ENCODE assay signal across 8 mouse cellular contexts in genomic region chr8:104630111-104630479, GRCm38 (mm10). TPM values are rescaled to one million over a fixed set of nuclear protein-coding genes. Genes with fewer than 3 reads are reported as not detected.
A peak's percentile ranks its signal among the peaks of the same experiment; 100 is the strongest.
DNase-seq lines count a peak whose midpoint lies in the region; ATAC-seq and TF ChIP-seq lines count a peak whose summit lies in the region.
"Had no signal": no experiment of that assay in that cellular context is flagged by ENCODE, and none has a peak within 500 bp of the region (broad histone marks: within the 10 kb centered on the region; RNA-seq: fewer than 3 reads in every experiment).

No protein-coding gene starts in this region.

- 25% methylated on average over 8 of the region's 8 CpGs for WGBS in lung, embryonic 16.5 days
- 40% methylated on average over 8 of the region's 8 CpGs for WGBS in forebrain, embryonic 13.5 days
- 42% methylated on average over 8 of the region's 8 CpGs for WGBS in limb, embryonic 12.5 days
- 29% methylated on average over 8 of the region's 8 CpGs for WGBS in small intestine, adult 2 months

- H3K9me3 ChIP-seq in lung, embryonic 16.5 days (ENCODE audit: control insufficient read depth, low read length) = no peaks in the 10 kb centered on the region
- no peaks in the 10 kb centered on the region for H3K9me3 ChIP-seq in forebrain, embryonic 13.5 days (replicated peaks)
- no peaks in the 10 kb centered on the region for H3K9me3 ChIP-seq in limb, embryonic 12.5 days

- H3K4me1 ChIP-seq in lung, embryonic 16.5 days (replicated peaks; ENCODE audit: control insufficient read depth, insufficient read depth, low read length) = peaks cover 12% of the 10 kb centered on the region
- peaks cover 7% of the 10 kb centered on the region for H3K4me1 ChIP-seq in forebrain, embryonic 13.5 days
- H3K4me1 ChIP-seq in limb, embryonic 12.5 days (replicated peaks) = peaks cover 29% of the 10 kb centered on the region
- H3K4me1 ChIP-seq in small intestine, adult 2 months (ENCODE audit: control insufficient read depth, insufficient read depth, insufficient read length, low read length) = no peaks in the 10 kb centered on the region; the same call in 1 of the 2 replicates

- H3K4me3 ChIP-seq in lung, embryonic 16.5 days (ENCODE audit: low read length) = peak overlapping the region; percentile 48
- H3K4me3 ChIP-seq in forebrain, embryonic 13.5 days = peak overlapping the region; percentile 37
- peak overlapping the region; percentile 45 for H3K4me3 ChIP-seq in limb, embryonic 12.5 days (replicated peaks)
- peak overlapping the region; percentile 70; the same call in 1 of the 2 replicates for H3K4me3 ChIP-seq in small intestine, adult 2 months (ENCODE audit: low read depth, low read length)

- no peak for ATAC-seq in lung, embryonic 16.5 days (ENCODE audit: low read depth)
- no peak for ATAC-seq in forebrain, embryonic 13.5 days
- no peak for ATAC-seq in limb, embryonic 12.5 days (ENCODE audit: insufficient number of reproducible peaks, insufficient read depth, low FRiP score, low TSS enrichment, low read depth)

- no peak for TF ChIP-seq CTCF in small intestine, adult 2 months (IDR thresholded peaks at IDR 0.05; ENCODE audit: extremely low read depth, insufficient read length, insufficient replicate concordance, low read depth, low read length)

- H3K27me3 ChIP-seq in lung, embryonic 16.5 days (ENCODE audit: control insufficient read depth, insufficient read depth, low read depth, low read length) = no peaks in the 10 kb centered on the region; the same call in 1 of the 2 replicates
- H3K27me3 ChIP-seq in forebrain, embryonic 13.5 days = peaks cover 22% of the 10 kb centered on the region
- H3K27me3 ChIP-seq in limb, embryonic 12.5 days = peaks cover 27% of the 10 kb centered on the region
- H3K27me3 ChIP-seq in small intestine, adult 2 months (ENCODE audit: control insufficient read depth, insufficient read depth, low read length) = peaks cover 14% of the 10 kb centered on the region

- DNase-seq in lung, adult 18-20 months = no peak
- no peak for DNase-seq in layer of hippocampus, adult 9-11 months
- no peak for DNase-seq in B cell, adult 2 months
- DNase-seq: right cerebral cortex, postnatal 14 days had no signal

- peak overlapping the region; percentile 57 for H3K4me2 ChIP-seq in lung, embryonic 16.5 days (ENCODE audit: low read depth, low read length)
- H3K4me2 ChIP-seq in forebrain, embryonic 13.5 days = peak overlapping the region; percentile 61
- peak overlapping the region; percentile 76 for H3K4me2 ChIP-seq in limb, embryonic 12.5 days

- no peak for TF ChIP-seq POLR2A in small intestine, adult 2 months (IDR thresholded peaks at IDR 0.05; ENCODE audit: low read depth, low read length)

- H3K36me3 ChIP-seq in lung, embryonic 16.5 days (ENCODE audit: control insufficient read depth, insufficient read depth, low read length) = no peaks in the 10 kb centered on the region
- peaks cover 11% of the 10 kb centered on the region; the same call in 1 of the 2 replicates for H3K36me3 ChIP-seq in forebrain, embryonic 13.5 days (ENCODE audit: poor library complexity, severe bottlenecking)
- peaks cover 5% of the 10 kb centered on the region for H3K36me3 ChIP-seq in limb, embryonic 12.5 days
- no peaks in the 10 kb centered on the region for H3K36me3 ChIP-seq in small intestine, adult 2 months (ENCODE audit: control insufficient read depth, insufficient read depth, low read length)

- H3K9ac ChIP-seq in lung, embryonic 16.5 days (ENCODE audit: low read length) = peak overlapping the region; percentile 52
- H3K9ac ChIP-seq in forebrain, embryonic 13.5 days = no peak overlapping the region
- no peak overlapping the region for H3K9ac ChIP-seq in limb, embryonic 12.5 days (replicated peaks)

- no peak overlapping the region for H3K27ac ChIP-seq in lung, embryonic 16.5 days (ENCODE audit: low read length)
- H3K27ac ChIP-seq in forebrain, embryonic 13.5 days = no peak overlapping the region
- no peak overlapping the region for H3K27ac ChIP-seq in limb, embryonic 12.5 days
- no peak overlapping the region for H3K27ac ChIP-seq in small intestine, adult 2 months (ENCODE audit: insufficient read depth, low read depth, low read length)

RNA-seq across cellular contexts. Expression of gene Rrad, which starts 1.0 kb away (rescaled TPM):
- 21.7 and 22.2 TPM in 2 replicates for polyA plus RNA-seq in lung, embryonic 16.5 days (2015; fragmentation: Nextera tagmentation; extraction: Ambion mirVana)
- polyA plus RNA-seq in forebrain, embryonic 13.5 days (2015; fragmentation: Nextera tagmentation; extraction: Ambion mirVana) = 1.3 and 2.4 TPM in 2 replicates
- 10.4 and 11.2 TPM in 2 replicates for polyA plus RNA-seq in limb, embryonic 12.5 days (2016; fragmentation: Nextera tagmentation; extraction: Ambion mirVana)
- polyA plus RNA-seq in small intestine, adult 2 months (2012; rRNA removed) = 4.7 and 5.2 TPM in 2 replicates

RNA-seq across cellular contexts. Expression of gene Cdh16, which starts 5.9 kb away (rescaled TPM):
- polyA plus RNA-seq in lung, embryonic 16.5 days (2015; fragmentation: Nextera tagmentation; extraction: Ambion mirVana) = 70.4 and 75.6 TPM in 2 replicates
- polyA plus RNA-seq in forebrain, embryonic 13.5 days (2015; fragmentation: Nextera tagmentation; extraction: Ambion mirVana) = not detected in 2 replicates
- polyA plus RNA-seq in limb, embryonic 12.5 days (2016; fragmentation: Nextera tagmentation; extraction: Ambion mirVana) = not detected in 2 replicates
- polyA plus RNA-seq in small intestine, adult 2 months (2012; rRNA removed) = not detected in 2 replicates

RNA-seq across cellular contexts. Expression of gene Ciao2b, which starts 11.7 kb away (rescaled TPM):
- polyA plus RNA-seq in lung, embryonic 16.5 days (2015; fragmentation: Nextera tagmentation; extraction: Ambion mirVana) = 109 and 111 TPM in 2 replicates
- polyA plus RNA-seq in forebrain, embryonic 13.5 days (2015; fragmentation: Nextera tagmentation; extraction: Ambion mirVana) = 140 and 149 TPM in 2 replicates
- polyA plus RNA-seq in limb, embryonic 12.5 days (2016; fragmentation: Nextera tagmentation; extraction: Ambion mirVana) = 88.6 and 90.2 TPM in 2 replicates
- polyA plus RNA-seq in small intestine, adult 2 months (2012; rRNA removed) = 35.2 and 56.7 TPM in 2 replicates

RNA-seq across cellular contexts. Expression of gene Pdp2, which starts 38.8 kb away (rescaled TPM):
- polyA plus RNA-seq in lung, embryonic 16.5 days (2015; fragmentation: Nextera tagmentation; extraction: Ambion mirVana) = 8.4 and 8.9 TPM in 2 replicates
- polyA plus RNA-seq in forebrain, embryonic 13.5 days (2015; fragmentation: Nextera tagmentation; extraction: Ambion mirVana) = 15.2 and 17.2 TPM in 2 replicates
- polyA plus RNA-seq in limb, embryonic 12.5 days (2016; fragmentation: Nextera tagmentation; extraction: Ambion mirVana) = 13.3 and 14.7 TPM in 2 replicates
- polyA plus RNA-seq in small intestine, adult 2 months (2012; rRNA removed) = 1.9 and 5.8 TPM in 2 replicates

Comparison
In these comparisons a context has a peak if more than half of its experiments do, and no peak if none do; other contexts are left out.
1. RNA of gene Cdh16, which starts 5.9 kb away (polyA plus RNA-seq): 70.4 to 75.6 TPM in lung, embryonic 16.5 days; not detected in forebrain, embryonic 13.5 days, not detected in limb, embryonic 12.5 days and not detected in small intestine, adult 2 months; every median in the first group is over 10 times any median in the second.
2. Peak in every context shown above with its lines, with median percentiles within 50 percentile points of each other: H3K4me2 ChIP-seq and H3K4me3 ChIP-seq.